Mouse (Mus musculus) cerebellum, postnatal 25 days (tissue): ENCODE measurements around the gene Rab24.

Experiments
- DNase-seq, 2 experiments: peaks; one replicate each; pipeline ENCODE4 v3.0.0; 2021; ENCODE audit warnings: mixed read lengths in 2 of 2

Rab24 gene

DNA sequence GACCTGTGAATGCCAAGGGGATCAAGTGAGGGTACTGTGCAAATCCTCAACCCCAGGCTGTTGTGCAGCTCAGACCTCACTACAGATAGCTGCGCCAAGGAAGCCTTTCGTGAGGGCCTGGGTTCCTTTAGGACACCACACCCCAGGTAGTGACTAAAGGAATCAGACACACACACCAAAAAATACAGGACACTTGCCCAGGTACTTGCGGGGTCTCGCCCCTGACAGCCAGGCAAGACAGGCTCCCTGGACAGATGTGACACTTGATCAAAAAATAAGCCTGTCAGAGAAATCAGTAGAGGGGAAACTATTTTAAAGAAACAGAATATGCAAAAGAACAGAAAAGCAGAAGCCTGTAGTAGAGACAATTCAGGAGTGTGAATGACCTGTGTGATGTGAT is 6.9 kb upstream of the Rab24 start:
- no peak for DNase-seq

DNA sequence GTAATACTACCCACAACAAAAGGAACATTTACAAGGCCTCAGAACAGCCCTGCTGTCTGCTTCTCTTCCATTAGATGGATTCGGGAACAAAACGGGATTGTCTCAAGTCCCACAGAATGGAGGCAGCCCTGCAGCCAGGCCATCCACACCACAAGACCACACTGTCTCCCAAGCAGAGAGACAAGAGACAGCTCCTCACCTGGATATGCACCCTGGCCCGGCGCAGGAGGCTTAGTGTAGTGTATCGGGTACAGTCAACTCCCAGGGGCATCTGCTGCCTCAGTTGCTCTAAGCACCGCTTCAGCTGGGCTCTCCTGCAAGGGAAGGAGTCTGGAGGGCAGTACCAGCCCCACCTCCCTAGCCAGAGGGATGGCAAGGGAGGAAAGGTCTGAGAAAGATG is 6.4 kb upstream of the Rab24 start:
- no peak for DNase-seq

DNA sequence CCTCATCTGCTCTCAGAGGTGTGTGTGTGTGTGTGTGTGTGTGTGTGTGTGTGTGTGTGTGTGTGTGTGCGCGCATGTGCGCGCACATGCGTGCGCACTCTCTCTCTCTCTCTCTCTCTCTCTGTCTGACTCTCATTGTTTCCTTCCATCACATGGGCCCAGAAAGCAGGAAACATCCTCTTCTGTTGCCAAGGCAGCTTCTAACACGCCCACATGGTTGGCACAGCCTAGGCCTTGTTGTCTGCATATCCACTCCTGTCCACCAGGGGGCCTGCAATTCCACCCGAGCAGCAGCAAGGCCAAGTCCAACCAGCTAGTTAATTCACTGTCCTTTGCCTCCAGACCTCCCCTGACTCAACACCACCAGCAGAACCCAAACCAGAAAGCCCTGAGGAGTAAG is 5.9 kb upstream of the Rab24 start:
- DNase-seq: peak; percentile 90

DNA sequence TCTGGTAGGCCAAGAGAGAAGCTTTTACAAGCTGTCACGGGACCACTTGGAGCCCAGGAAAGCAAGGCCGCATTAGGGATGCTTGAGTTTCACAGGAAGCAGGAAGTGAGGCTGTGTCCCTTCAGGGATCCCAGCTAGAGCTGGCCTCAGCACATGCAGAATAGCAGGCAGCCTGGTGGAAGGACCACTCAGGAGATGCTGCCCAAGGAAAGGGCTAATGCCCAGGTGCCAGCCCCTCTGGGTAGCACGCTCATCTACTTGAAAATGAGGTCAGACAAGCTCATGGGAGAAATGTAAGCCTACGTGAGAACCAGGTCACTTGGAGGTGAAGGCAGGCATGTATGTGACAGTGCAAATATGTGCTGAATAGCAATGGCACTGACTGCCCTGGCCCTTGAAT is 5.4 kb upstream of the Rab24 start:
- DNase-seq: no peak

DNA sequence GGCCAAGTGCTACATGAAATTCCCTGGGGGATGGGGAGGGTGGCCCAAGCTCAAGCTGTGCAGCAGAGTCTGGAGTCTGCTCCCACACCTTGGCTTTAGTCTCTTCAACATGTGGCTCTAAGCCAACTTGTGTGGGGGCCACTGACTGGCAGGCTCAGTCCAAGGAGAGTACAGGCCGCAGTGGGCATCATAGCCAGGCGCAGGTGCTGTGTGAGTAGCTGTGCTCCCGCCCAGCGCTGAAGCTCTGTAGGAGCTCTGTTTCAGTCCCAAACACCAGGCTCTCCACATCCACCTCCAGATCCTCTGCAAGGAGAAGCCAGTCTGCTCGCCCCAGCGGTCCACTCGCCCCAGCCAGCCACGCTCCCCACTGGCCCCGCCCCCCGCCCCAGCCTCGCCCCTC is 3.9 kb upstream of the Rab24 start:
- peak in 1 of 2 experiments; percentile 16 for DNase-seq

DNA sequence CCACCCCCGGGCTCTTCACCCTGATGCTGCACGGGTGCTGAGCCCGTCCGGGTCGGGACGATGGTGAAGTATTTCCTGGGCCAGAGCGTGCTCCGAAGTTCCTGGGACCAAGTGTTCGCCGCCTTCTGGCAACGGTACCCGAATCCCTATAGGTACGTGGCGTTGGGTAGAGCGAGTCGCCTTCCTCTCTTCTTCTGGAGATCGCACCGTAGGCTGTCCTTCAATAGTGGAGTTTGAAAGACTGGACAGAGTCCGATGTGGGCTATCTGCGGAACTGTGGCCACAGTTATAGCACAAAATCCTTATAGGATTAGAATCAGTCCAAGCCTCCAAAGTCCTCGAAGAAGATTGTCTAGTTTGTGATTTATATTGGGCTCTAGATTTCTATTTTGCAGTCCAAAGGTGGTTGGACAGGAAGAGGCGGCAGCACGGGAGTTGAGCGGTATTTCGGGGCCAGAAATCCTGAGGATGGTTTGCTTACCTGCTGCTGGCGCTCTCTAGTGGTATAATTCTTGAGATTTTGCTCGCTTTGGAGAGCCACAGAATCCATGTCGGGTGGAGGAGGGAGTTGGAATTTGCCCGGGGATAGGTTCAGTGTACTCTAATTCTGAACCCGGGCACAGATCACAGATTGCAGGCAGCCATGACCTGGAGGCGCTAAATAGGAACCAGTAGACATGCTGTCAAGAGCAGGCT is 532 bp upstream of the Rab24 start:
- DNase-seq: peak; percentile 51 to 67

DNA sequence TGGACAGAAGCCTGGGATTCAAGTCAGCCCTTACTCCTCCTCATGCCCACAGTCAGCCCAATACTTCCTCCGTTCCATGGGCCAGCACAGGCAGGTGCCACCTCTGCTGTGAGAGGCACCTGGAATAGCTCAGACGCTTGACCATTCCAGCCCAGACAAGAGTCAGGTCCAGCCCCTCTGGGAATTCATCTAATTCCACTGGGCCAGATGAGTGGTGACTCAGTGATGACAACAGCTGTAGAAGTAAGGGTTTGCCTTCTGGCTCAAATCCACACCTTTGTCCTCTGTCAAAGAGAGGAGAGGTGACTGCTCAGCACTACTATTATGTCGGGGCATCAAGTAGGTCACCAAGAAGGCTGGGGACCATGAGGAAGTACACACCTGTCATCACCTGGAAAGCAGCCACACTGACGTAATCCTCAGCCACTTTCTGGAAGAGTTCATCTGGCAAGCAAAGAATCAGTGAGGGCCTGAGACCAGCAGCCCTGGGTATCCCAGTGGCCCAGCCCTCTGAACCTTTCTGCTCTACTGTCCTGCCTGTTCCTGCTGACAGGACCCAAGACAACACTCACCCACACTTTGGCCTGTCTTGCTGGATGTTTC is 1.7 kb downstream of the Rab24 start, which contains the start of gene Prelid1:
Gene Prelid1 (plus strand): TSS at position 570 of the 603 bp plus-strand sequence.
- peak; percentile 44 to 63 for DNase-seq

DNA sequence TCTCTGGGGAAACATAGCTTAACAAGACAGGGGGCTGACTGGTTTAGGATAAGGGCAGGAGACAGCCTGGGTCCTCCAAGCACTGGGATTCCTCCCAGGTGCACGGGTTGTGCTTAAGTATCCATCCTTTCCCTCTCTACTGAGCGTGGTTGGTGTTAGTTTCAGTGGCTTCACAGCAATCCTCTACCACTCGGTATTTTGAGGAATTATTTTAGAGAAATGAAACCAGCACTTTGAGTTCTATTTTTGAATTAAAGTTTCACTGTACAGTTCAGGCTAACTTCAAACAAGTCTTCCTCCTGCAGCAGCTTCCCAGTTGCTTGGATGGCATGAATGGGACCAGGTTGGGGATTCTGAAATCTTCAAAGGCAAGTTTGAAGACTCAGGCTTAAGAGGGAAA is 3.4 kb downstream of the Rab24 start:
- DNase-seq: no peak

DNA sequence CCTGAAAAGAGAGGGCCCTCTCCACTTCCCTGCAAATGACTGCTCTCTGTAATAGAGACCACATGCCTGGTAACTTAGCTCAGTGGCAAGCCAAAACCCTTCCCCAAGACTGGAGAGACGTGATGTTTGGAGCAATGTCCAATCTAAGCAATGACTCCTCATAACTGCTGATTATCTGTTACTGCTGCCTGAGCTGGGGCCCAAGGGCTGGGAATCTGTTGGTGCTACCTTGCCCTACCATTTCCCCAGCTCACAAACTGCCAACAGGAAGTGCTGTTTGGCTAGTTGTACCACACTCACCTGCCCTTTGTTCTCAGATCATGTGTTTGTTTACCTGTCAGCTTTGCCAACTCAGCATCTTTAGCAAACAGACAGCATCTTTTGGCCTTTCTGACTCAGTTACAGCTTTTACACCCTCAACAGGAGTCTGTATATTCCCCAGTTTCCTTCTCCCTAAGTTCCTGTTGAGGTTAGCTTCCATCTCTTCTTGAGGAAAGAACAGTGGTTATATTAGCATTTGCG is 6.8 kb downstream of the Rab24 start:
- no peak for DNase-seq

DNA sequence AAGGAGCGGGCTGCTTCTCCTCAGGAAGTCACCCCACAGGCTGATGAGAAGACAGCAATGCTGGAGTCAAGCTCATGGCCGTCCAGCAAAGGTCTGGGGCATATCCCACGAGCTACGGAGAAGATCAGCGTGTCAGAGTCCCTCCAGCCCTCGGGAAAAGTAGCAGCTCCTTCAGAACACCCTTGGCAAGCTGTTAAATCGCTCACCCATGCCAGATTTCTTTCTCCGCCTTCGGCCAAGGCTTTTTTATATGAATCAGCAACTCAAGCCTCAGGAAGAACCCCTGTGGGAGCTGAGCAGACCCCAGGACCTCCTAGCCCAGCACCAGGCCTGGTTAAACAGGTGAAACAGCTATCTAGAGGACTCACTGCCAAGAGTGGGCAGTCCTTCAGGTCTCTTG is 8.7 kb downstream of the Rab24 start:
- no peak for DNase-seq

DNA sequence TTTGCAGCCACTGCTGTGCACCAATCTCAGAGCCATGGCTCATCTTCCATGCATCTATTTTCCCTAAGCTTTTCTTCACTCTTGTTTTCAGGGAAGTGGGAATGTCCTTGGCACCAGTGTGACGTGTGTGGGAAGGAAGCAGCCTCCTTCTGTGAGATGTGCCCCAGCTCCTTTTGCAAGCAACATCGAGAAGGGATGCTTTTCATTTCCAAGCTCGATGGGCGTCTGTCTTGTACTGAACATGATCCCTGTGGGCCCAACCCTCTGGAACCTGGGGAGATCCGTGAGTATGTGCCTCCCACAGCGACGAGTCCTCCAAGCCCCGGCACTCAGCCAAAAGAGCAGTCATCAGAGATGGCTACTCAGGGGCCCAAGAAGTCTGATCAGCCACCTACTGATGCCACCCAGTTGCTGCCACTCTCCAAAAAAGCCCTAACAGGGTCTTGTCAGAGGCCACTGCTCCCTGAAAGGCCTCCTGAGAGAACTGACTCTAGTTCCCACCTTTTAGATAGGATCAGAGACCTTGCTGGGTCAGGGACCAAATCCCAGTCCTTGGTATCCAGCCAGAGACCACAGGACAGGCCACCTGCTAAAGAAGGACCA is 9.6 kb downstream of the Rab24 start:
- no peak for DNase-seq

DNA sequence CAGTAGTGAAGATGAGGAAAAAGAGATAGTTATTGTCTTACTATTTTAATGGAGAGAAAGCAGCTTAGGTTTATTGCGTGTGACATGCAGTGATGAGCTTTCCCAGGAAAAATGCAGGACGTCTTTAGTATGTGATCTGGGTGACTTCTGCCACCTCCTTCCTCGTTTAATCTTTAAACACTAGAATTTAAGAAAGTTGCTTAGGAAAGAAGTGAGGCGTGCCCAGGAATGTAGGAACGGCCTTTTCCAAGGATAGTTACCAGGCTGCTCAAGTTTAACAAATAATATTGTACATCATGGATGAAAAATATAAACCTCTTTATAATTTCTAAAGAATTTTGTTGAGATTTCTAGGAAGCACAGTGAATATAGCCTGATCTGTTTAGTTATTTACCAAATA is 20.8 kb downstream of the Rab24 start:
- DNase-seq: no peak

DNA sequence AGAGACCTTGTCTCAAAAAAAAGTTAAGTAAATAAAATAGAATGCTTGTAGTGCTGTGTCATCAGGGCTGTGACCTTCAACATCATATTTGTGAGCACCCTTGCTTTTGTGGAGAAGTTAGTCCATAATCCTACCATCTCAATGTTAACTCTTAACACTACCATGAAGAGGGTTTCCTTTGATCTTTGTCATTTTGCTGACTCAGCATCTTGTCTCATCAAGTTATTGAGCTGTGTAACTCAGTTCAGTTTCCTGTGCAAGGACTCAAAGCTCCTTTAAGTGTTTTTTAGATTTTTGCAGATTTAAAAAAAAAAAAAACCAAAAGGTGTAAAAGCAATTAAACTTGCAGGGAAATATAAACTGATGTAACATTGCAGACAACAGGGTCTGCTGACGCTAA is 25.0 kb downstream of the Rab24 start:
- DNase-seq: no peak

DNA sequence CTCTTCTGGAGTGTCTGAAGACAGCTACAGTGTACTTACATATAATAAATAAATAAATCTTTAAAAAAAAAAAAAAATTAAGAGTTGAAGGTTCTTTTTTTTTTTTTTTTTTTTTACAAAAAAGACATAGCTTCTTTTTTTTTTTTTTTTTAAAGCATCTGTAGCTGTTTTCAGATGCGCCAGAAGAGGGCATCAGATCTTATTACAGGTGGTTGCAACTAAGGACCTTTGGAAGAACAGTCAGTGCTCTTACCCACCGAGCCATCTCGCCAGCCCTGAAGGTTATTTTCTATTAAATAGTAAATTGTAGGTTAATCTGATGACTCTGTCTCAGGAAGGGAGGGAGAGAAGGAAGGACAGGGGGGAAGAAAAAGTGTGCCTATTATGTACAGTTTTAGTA is 32.9 kb downstream of the Rab24 start:
- no peak for DNase-seq

DNA sequence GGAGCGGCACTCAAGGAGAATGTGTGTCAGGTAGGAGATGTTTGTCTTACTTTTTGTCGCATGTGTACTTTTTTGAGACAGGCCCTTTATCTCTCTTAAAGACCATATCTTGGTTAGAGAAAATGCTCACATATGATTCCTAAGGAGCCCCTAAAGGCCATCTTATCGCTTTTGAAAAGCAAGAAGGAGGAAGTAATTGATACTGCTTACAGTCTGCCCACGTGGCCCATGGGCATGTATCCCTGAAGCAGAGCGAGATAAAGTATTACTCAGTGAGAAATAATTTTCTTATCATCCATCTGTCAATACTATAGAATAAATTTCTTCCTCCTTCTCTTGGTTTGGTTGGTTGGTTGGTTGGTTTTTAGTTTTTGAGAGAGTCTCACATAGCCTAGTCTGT is 44.1 kb downstream of the Rab24 start:
- no peak for DNase-seq

DNA sequence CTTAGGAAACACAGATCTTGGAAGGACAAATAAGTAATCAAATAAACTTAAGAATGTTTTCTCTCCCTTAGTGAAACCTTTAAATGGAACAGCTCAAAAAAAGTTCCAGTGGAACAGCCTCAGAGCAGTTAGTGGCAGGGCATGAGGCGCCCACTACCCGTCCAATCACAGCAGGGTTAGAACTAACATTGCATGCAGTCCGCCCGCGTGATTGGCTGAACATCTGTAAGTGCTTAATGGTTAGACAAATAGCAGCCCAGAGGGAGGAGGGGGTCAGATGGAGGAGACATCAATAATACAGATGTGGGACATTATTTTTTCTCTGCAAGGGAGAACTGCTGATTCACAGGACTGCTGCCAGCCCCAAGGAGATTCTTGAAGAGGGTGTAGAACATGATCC is 44.5 kb downstream of the Rab24 start:
- no peak for DNase-seq
